Mouse (Mus musculus): Measurements from ENCODE around the gene Fam89a. TPM values are rescaled to one million over a fixed set of nuclear protein-coding genes. Genes with fewer than 3 reads are reported as not detected.

Gene Fam89a
- total RNA-seq, 2 experiments from 2014 or later: 1.8 TPM

DNA sequence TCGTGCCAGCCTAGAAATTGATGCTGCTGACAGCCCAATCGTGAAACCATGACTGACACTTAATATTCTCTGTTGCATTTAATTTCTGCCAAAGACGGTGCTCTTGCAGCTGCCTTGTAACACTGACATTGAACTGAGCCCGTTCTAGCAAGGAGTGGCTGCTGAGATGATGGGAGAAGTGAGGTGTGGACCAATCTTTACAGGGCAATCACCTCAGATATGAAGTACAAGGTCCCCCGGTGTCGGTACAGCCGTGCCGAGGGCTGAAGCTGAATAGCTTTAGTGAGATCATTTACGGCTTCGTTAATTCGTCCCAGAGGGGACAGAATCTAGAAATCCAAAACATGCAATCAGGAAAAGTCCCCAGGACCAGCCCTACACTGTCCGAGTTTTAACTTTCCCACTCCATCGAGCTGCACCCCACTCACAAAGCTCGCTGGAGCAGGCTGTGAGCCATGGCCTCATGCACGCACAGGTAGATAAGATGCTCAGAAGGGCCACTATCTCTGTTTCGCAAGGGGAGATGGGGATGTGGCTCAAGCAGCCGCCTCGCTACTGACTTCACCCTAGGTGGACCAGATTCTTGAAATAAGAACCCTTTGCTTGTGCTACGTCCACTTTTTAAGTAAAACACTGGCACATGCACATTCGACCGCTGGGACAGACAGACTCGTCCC is 56.1 kb downstream of the Fam89a start:
- intact Hi-C loops (cut with DNase I): no loop called here
- no peak for DNase-seq

DNA sequence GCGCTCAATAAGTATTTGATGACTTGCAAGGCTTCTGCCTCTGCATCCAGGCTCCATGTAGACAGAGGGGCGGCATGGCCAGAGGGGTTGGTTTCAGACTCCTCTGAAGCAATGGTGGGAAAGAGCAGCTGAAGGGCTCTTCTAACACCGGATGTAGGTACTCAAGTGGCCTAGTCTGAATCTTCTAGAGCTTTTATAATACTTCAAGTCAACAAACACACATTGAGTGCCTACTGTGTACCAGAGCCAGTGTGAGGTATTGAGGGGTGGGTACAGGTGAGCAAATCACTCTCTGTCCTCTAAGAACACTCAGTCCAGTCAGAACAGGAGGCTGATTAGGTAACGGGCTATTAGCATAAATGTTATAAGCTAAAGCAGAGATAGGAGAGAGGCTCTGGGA is 59.9 kb downstream of the Fam89a start:
- DNase-seq: no peak
- intact Hi-C loops (cut with DNase I): no loop called here

Other genes with a start within 250 kb of the Fam89a start
- gene Cog2, start 231.1 kb downstream of the Fam89a start, total RNA-seq (2021): 10 to 100 TPM; 22.5 to 28.2 TPM
- gene Agt, start 182.1 kb downstream of the Fam89a start, total RNA-seq (2021): 10 to 100 TPM in 1 of 2 experiments, 1 to 10 TPM in 1; 6.1 to 17.1 TPM
- not detected for gene Capn9, start 175.7 kb downstream of the Fam89a start, total RNA-seq (2021)
- 100 to 1,000 TPM; 144 to 160 TPM for gene 2310022B05Rik, start 88.5 kb downstream of the Fam89a start, total RNA-seq (2021)
- 10 to 100 TPM; 21.2 to 21.6 TPM for gene Ttc13, start 29.8 kb downstream of the Fam89a start, total RNA-seq (2021)
- 1 to 10 TPM; 5.2 to 5.7 TPM for gene Arv1, start 29.7 kb downstream of the Fam89a start, total RNA-seq (2021)
- gene Trim67, start 41.3 kb upstream of the Fam89a start, total RNA-seq (2021): 1 to 10 TPM in 1 of 2 experiments, under 1 TPM in 1; 0.22 to 1.2 TPM
- 100 to 1,000 TPM; 128 to 129 TPM for gene Gnpat, start 111.2 kb upstream of the Fam89a start, total RNA-seq (2021)
- 10 to 100 TPM; 40.6 to 43.8 TPM for gene 2810004N23Rik, start 111.3 kb upstream of the Fam89a start, total RNA-seq (2021)
- gene Exoc8, start 145.9 kb upstream of the Fam89a start, total RNA-seq (2021): 10 to 100 TPM; 19.5 to 20.5 TPM
- gene Sprtn, start 146.1 kb upstream of the Fam89a start, total RNA-seq (2021): 10 to 100 TPM; 16.0 to 18.9 TPM
- 100 to 1,000 TPM; 136 to 143 TPM for gene Egln1, start 197.5 kb upstream of the Fam89a start, total RNA-seq (2021)

Data from heart, postnatal 10 days (tissue).